In the genomic region with DNA sequence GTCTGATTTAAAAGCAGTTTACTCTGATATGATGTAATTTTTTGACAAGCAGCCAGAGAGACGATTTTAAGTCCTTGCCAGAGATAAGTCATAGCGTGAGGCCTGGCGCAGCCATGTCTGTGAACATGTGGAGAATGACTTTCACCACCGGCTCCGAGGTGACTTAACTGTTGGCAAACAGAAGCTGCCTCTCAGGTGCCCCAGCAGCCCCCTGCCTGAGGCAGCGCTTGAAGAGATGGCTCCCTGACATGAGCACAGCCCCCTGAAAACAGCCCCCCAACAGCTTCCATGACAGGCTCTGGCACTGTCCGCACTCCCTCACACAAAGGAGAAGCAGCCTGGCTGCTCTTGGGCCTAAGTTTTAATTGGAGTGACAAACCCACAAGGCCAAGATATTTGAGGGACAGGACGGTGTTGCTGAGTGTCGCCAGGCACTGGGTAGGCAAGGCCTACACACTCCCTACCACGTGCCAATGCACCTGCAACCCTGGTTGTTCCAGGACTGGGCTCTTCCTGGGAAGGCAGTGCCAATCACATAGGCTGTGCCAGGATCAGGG, we compare ENCODE assay signal across 11 mouse cellular contexts. TPM values are rescaled to one million over a fixed set of nuclear protein-coding genes. Genes with fewer than 3 reads are reported as not detected.
A peak's percentile ranks its signal among the peaks of the same experiment; 100 is the strongest.
DNase-seq lines count a peak whose midpoint lies in the region; ATAC-seq lines count a peak whose summit lies in the region.
"Had no signal": no experiment of that assay in that cellular context is flagged by ENCODE, and none has a peak within 500 bp of the region (broad histone marks: within the 10 kb centered on the region; RNA-seq: fewer than 3 reads in every experiment).

No protein-coding gene starts in this region.

- no peaks in the 10 kb centered on the region for H3K9me3 ChIP-seq in neural tube, embryonic 11.5 days (ENCODE audit: control insufficient read depth, low read length)
- no peaks in the 10 kb centered on the region for H3K9me3 ChIP-seq in limb, embryonic 12.5 days

- H3K27me3 ChIP-seq in neural tube, embryonic 11.5 days (ENCODE audit: control insufficient read depth, insufficient read depth, low read length) = no peaks in the 10 kb centered on the region
- H3K27me3 ChIP-seq in limb, embryonic 12.5 days = no peaks in the 10 kb centered on the region

- H3K27ac ChIP-seq in neural tube, embryonic 11.5 days (ENCODE audit: low read depth, low read length) = peak overlapping the region; percentile 35; the same call in 1 of the 2 replicates
- H3K27ac ChIP-seq in limb, embryonic 12.5 days = 0 out of 2 replicates have a peak overlapping the region, but pooled peaks have one; percentile 25
- H3K27ac ChIP-seq: kidney, postnatal 0 days had no signal

- no peak overlapping the region for H3K4me3 ChIP-seq in neural tube, embryonic 11.5 days (ENCODE audit: low read depth, low read length)
- H3K4me3 ChIP-seq in limb, embryonic 12.5 days (replicated peaks) = no peak overlapping the region

- peaks cover 37% of the 10 kb centered on the region for H3K4me1 ChIP-seq in neural tube, embryonic 11.5 days (ENCODE audit: control insufficient read depth, insufficient read depth, low read length)
- peaks cover 69% of the 10 kb centered on the region for H3K4me1 ChIP-seq in limb, embryonic 12.5 days (replicated peaks)

- no peak for ATAC-seq in neural tube, embryonic 11.5 days (ENCODE audit: insufficient read depth, low FRiP score, low TSS enrichment)
- ATAC-seq in limb, embryonic 12.5 days (ENCODE audit: insufficient number of reproducible peaks, insufficient read depth, low FRiP score, low TSS enrichment, low read depth) = no peak
- ATAC-seq in monocyte, adult 5-6 weeks (replicated peaks; ENCODE audit: insufficient number of reproducible peaks, low FRiP score, low TSS enrichment, poor library complexity, severe bottlenecking) = no peak

- no peak overlapping the region for H3K4me2 ChIP-seq in neural tube, embryonic 11.5 days (ENCODE audit: low read depth)
- no peak overlapping the region for H3K4me2 ChIP-seq in limb, embryonic 12.5 days

- peak overlapping the region; percentile 35 for H3K9ac ChIP-seq in neural tube, embryonic 11.5 days (ENCODE audit: low read length)
- no peak overlapping the region for H3K9ac ChIP-seq in limb, embryonic 12.5 days (replicated peaks)

- WGBS in neural tube, embryonic 11.5 days = 78% methylated on average over 10 of the region's 10 CpGs
- WGBS in limb, embryonic 12.5 days = 88% methylated on average over 10 of the region's 10 CpGs

- no peaks in the 10 kb centered on the region for H3K36me3 ChIP-seq in neural tube, embryonic 11.5 days (ENCODE audit: control insufficient read depth, insufficient read depth, low read length)
- H3K36me3 ChIP-seq in limb, embryonic 12.5 days = peaks cover 34% of the 10 kb centered on the region

- DNase-seq in cerebellum, adult 9-10 months = peak; percentile 59
- DNase-seq in cerebellum, adult 9-11 months = no peak
- no peak for DNase-seq in neural tube, embryonic 11.5 days (ENCODE audit: low spot score)
- no peak for DNase-seq in neural tube, embryonic 10.5 days (ENCODE audit: extremely low spot score, low spot score)
- no peak for DNase-seq in retina, embryonic 14.5 days (ENCODE audit: low spot score)
- no peak for DNase-seq in layer of hippocampus, adult 18-20 months (ENCODE audit: low spot score in 2 of 2)
- DNase-seq: embryo, embryonic 11 days; gastrocnemius, postnatal 10 days had no signal

RNA-seq across cellular contexts. Expression of a gene that starts 56.7 kb away (rescaled TPM):
- polyA plus RNA-seq in neural tube, embryonic 11.5 days (2014; fragmentation: Nextera tagmentation; extraction: Ambion mirVana) = 0.46 and 0.76 TPM in 2 replicates
- polyA plus RNA-seq in limb, embryonic 12.5 days (2016; fragmentation: Nextera tagmentation; extraction: Ambion mirVana) = 0.49 and 0.74 TPM in 2 replicates
- total RNA-seq in monocyte, adult 5-6 weeks (2017) = 1.9 to 6.9 TPM (median 2.7 TPM) in 3 replicates
- total RNA-seq in layer of hippocampus, adult 18-20 months (2021) = 10 to 100 TPM; 92.6 to 94.2 TPM

Comparison
In these comparisons a context has a peak if more than half of its experiments do, and no peak if none do; other contexts are left out.
1. RNA of a gene that starts 56.7 kb away (total RNA-seq): 92.6 to 94.2 TPM in layer of hippocampus, adult 18-20 months; 1.9 to 6.9 TPM in monocyte, adult 5-6 weeks; every median in the first group is over 10 times any median in the second.